In genomic region chr2:24674432-24675006, GRCm38 (mm10) we compare ENCODE assay signal across 26 mouse cellular contexts.
DNase-seq lines count a peak whose midpoint lies in the region; ATAC-seq and TF ChIP-seq lines count a peak whose summit lies in the region.
"Had no signal": no experiment of that assay in that cellular context is flagged by ENCODE, and none has a peak within 500 bp of the region (broad histone marks: within the 10 kb centered on the region; RNA-seq: fewer than 3 reads in every experiment).

No protein-coding gene starts in this region.

- no peak overlapping the region for H3K4me3 ChIP-seq in lung, postnatal 0 days (ENCODE audit: low read depth, low read length)
- no peak overlapping the region for H3K4me3 ChIP-seq in lung, adult 2 months (replicated peaks; ENCODE audit: extremely low read depth, low read depth, low read length)
- H3K4me3 ChIP-seq: forebrain, embryonic 12.5 days; gastrocnemius, adult 2 months; heart, embryonic 12.5 days; hindbrain, embryonic 12.5 days; liver, embryonic 13.5 days; lung, embryonic 15.5 days; neural tube, embryonic 15.5 days had no signal

- DNase-seq in adrenal gland, adult 2 months = peak; percentile 5
- no peak for DNase-seq in adrenal gland, postnatal 4 days (ENCODE audit: low spot score in 2 of 2)
- DNase-seq in lung, postnatal 0 days (ENCODE audit: low spot score) = peak; percentile 5
- DNase-seq in lung, adult 2 months = no peak
- no peak for DNase-seq in frontal cortex, postnatal 14 days (ENCODE audit: low spot score in 2 of 2)
- no peak for DNase-seq in kidney, adult 11 months
- DNase-seq: adrenal gland, postnatal 10 days; cerebellum, adult 9-10 months; gastrocnemius, adult 2 months; heart, postnatal 14 days; kidney, adult 18-20 months; layer of hippocampus, adult 9-11 months; liver, embryonic 13.5 days; right cerebral cortex, adult 18-20 months; right cerebral cortex, postnatal 4 days; thymus, adult 2 months had no signal

- no peak for ATAC-seq in lung, postnatal 0 days
- ATAC-seq in common myeloid progenitor, adult 5-6 weeks (replicated peaks; ENCODE audit: low read depth, poor library complexity, severe bottlenecking) = peak; percentile 84
- peak; percentile 70 for ATAC-seq in megakaryocyte-erythroid progenitor cell, adult 5-6 weeks (replicated peaks; ENCODE audit: low FRiP score, low TSS enrichment, poor library complexity, severe bottlenecking)
- ATAC-seq: CD4-positive, CD25-positive, alpha-beta regulatory T cell, adult 4 months had no signal

- no peaks in the 10 kb centered on the region for H3K27me3 ChIP-seq in lung, postnatal 0 days (replicated peaks; ENCODE audit: insufficient read depth, low read length)
- H3K27me3 ChIP-seq: lung, embryonic 15.5 days; neural tube, embryonic 15.5 days had no signal

- no peak for TF ChIP-seq EP300 in lung, postnatal 0 days (IDR thresholded peaks at IDR 0.05)

- no peak overlapping the region for H3K9ac ChIP-seq in lung, postnatal 0 days (replicated peaks; ENCODE audit: low read depth)
- H3K9ac ChIP-seq: forebrain, embryonic 12.5 days; heart, embryonic 12.5 days; hindbrain, embryonic 12.5 days; liver, embryonic 13.5 days; lung, embryonic 15.5 days; neural tube, embryonic 15.5 days had no signal

- no peaks in the 10 kb centered on the region for H3K36me3 ChIP-seq in lung, postnatal 0 days (ENCODE audit: insufficient read depth, low read length)
- H3K36me3 ChIP-seq: heart, embryonic 12.5 days; liver, embryonic 13.5 days; lung, embryonic 15.5 days had no signal

- H3K27ac ChIP-seq in lung, postnatal 0 days (ENCODE audit: low read length) = no peak overlapping the region
- H3K27ac ChIP-seq: forebrain, embryonic 12.5 days; gastrocnemius, adult 2 months; hindbrain, embryonic 12.5 days; liver, embryonic 13.5 days; lung, embryonic 15.5 days; neural tube, embryonic 15.5 days; stomach, postnatal 0 days had no signal

- no peak overlapping the region for H3K4me2 ChIP-seq in lung, postnatal 0 days (replicated peaks; ENCODE audit: low read depth, low read length)
- H3K4me2 ChIP-seq: forebrain, embryonic 12.5 days; heart, embryonic 12.5 days; hindbrain, embryonic 12.5 days; liver, embryonic 13.5 days; lung, embryonic 15.5 days; midbrain, embryonic 11.5 days; neural tube, embryonic 15.5 days had no signal

- no peak for TF ChIP-seq POLR2A in lung, adult 2 months (IDR thresholded peaks at IDR 0.05; ENCODE audit: borderline replicate concordance, extremely low read depth, low read depth, low read length)

- 68% methylated on average over 6 of the region's 6 CpGs for WGBS in lung, postnatal 0 days
- WGBS in lung, adult 2 months = 70% methylated on average over 6 of the region's 6 CpGs

- H3K4me1 ChIP-seq in lung, postnatal 0 days (ENCODE audit: insufficient read depth, low read depth, low read length) = no peaks in the 10 kb centered on the region
- H3K4me1 ChIP-seq in lung, adult 2 months (ENCODE audit: control insufficient read depth, insufficient read depth, low read length) = no peaks in the 10 kb centered on the region
- H3K4me1 ChIP-seq: liver, embryonic 13.5 days; neural tube, embryonic 15.5 days had no signal

- H3K9me3 ChIP-seq in lung, postnatal 0 days (ENCODE audit: low read length) = no peaks in the 10 kb centered on the region
- H3K9me3 ChIP-seq: forebrain, embryonic 12.5 days; heart, embryonic 12.5 days; hindbrain, embryonic 12.5 days; liver, embryonic 13.5 days; lung, embryonic 15.5 days; neural tube, embryonic 15.5 days had no signal

- TF ChIP-seq CTCF in lung, postnatal 0 days (IDR thresholded peaks at IDR 0.05) = no peak
- TF ChIP-seq CTCF in lung, adult 2 months (IDR thresholded peaks at IDR 0.05; ENCODE audit: insufficient read depth, low read length) = no peak

Comparison
In these comparisons a context has a peak if more than half of its experiments do, and no peak if none do; other contexts are left out.
1. DNase-seq: peak in adrenal gland, adult 2 months (single experiment) and lung, postnatal 0 days (single experiment); none in adrenal gland, postnatal 4 days (0 of 2), lung, adult 2 months (single experiment), frontal cortex, postnatal 14 days (0 of 2) and kidney, adult 11 months (single experiment).